Mouse (Mus musculus): Measurements from ENCODE around the gene Clec18a. TPM values are rescaled to one million over a fixed set of nuclear protein-coding genes. Genes with fewer than 3 reads are reported as not detected.

The Clec18a gene
- polyA plus RNA-seq, 1 experiment: 0.88 TPM

- Histone ChIP-seq H3K27ac (ENCODE audit: insufficient read depth, low read depth, low read length) (no peak overlapping the region), H3K4me3 (ENCODE audit: insufficient read depth, low read depth, low read length) (no peak overlapping the region), H3K4me1 (ENCODE audit: control insufficient read depth, insufficient read depth, low read length) (no peaks in the 10 kb centered on the region), H3K27me3 (replicated peaks; ENCODE audit: control insufficient read depth, insufficient read depth, low read length) (no peaks in the 10 kb centered on the region), H3K36me3 (ENCODE audit: control insufficient read depth, insufficient read depth, low read length) (no peaks in the 10 kb centered on the region)
- TF ChIP-seq CTCF (conservative IDR thresholded peaks at IDR 0.05; ENCODE audit: insufficient read depth, insufficient read length, low read depth, low read length) (no peak), POLR2A (IDR thresholded peaks at IDR 0.05; ENCODE audit: low read depth, low read length) (no peak)
- DNase-seq: no peak
- 48% methylated on average over 10 of the region's 10 CpGs for WGBS
These were observed 24.8 kb downstream of the Clec18a start for GRCm38 (mm10) chr8:111067439-111067838.

DNA sequence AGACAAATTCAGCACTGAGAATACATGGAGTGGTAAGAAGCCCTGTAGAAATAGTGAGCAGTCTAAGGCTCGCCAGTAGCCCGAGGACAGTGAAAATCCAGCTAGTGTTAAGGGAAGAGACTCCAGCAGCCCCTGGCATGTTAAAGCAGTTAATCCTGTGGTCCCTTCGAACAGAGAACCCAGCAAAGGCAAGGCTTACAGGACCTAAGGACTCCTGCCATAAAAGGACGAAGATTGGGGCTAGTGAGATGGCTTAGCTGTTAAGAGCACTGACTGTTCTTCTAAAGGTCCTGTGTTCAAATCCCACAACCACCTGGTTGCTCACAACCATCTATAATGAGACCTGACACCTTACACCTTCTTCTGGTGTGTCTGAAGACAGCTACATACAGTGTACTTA lies 25.9 kb downstream of the Clec18a start:
- no peaks in the 10 kb centered on the region for H3K36me3 ChIP-seq (ENCODE audit: control insufficient read depth, insufficient read depth, low read length)
- no peak for DNase-seq
- TF ChIP-seq POLR2A (IDR thresholded peaks at IDR 0.05; ENCODE audit: low read depth, low read length) (no peak), CTCF (conservative IDR thresholded peaks at IDR 0.05; ENCODE audit: insufficient read depth, insufficient read length, low read depth, low read length) (no peak)
- no peaks in the 10 kb centered on the region for H3K27me3 ChIP-seq (replicated peaks; ENCODE audit: control insufficient read depth, insufficient read depth, low read length)
- no peak overlapping the region for H3K4me3 ChIP-seq (ENCODE audit: insufficient read depth, low read depth, low read length)
- WGBS: 82% methylated on average over 4 of the region's 4 CpGs
- no peak overlapping the region for H3K27ac ChIP-seq (ENCODE audit: insufficient read depth, low read depth, low read length)
- no peaks in the 10 kb centered on the region for H3K4me1 ChIP-seq (ENCODE audit: control insufficient read depth, insufficient read depth, low read length)

DNA sequence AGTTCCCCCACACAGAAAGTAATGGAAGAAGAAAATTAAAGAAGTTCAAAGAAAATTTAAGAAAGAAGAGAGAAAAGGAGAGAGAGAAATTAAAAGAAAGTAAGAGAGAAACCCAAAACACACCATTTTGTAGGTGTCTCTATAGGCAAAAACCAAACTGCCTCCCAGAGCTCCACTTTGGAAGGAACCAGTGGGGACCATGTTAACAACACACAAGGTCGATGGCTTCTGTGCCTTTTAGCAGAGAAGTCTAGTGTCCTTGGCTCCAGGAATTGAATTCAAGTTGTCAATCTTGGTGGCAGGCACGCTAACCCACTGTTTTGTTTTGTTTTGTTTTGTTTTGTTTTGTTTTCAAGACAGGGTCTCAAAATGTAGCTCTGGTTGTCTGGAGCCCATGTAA lies 29.3 kb downstream of the Clec18a start:
- Histone ChIP-seq H3K36me3 (ENCODE audit: control insufficient read depth, insufficient read depth, low read length) (no peaks in the 10 kb centered on the region), H3K27ac (ENCODE audit: insufficient read depth, low read depth, low read length) (no peak overlapping the region), H3K4me1 (ENCODE audit: control insufficient read depth, insufficient read depth, low read length) (no peaks in the 10 kb centered on the region), H3K4me3 (ENCODE audit: insufficient read depth, low read depth, low read length) (no peak overlapping the region), H3K27me3 (replicated peaks; ENCODE audit: control insufficient read depth, insufficient read depth, low read length) (no peaks in the 10 kb centered on the region)
- TF ChIP-seq POLR2A (IDR thresholded peaks at IDR 0.05; ENCODE audit: low read depth, low read length) (no peak), CTCF (conservative IDR thresholded peaks at IDR 0.05; ENCODE audit: insufficient read depth, insufficient read length, low read depth, low read length) (no peak)
- DNase-seq: no peak
- 68% methylated on average over 2 of the region's 2 CpGs for WGBS

- Histone ChIP-seq H3K27ac (ENCODE audit: insufficient read depth, low read depth, low read length) (no peak overlapping the region), H3K27me3 (replicated peaks; ENCODE audit: control insufficient read depth, insufficient read depth, low read length) (no peaks in the 10 kb centered on the region), H3K4me1 (ENCODE audit: control insufficient read depth, insufficient read depth, low read length) (peaks cover 1% of the 10 kb centered on the region; the same call in 1 of the 2 replicates), H3K4me3 (ENCODE audit: insufficient read depth, low read depth, low read length) (peak overlapping the region; percentile 52), H3K36me3 (ENCODE audit: control insufficient read depth, insufficient read depth, low read length) (no peaks in the 10 kb centered on the region)
- 27% methylated on average over 27 of the region's 27 CpGs for WGBS
- peak; percentile 86 for DNase-seq
- TF ChIP-seq POLR2A (IDR thresholded peaks at IDR 0.05; ENCODE audit: low read depth, low read length): no peak
- TF ChIP-seq CTCF (conservative IDR thresholded peaks at IDR 0.05; ENCODE audit: insufficient read depth, insufficient read length, low read depth, low read length): no peak
These were observed 30.0 kb downstream of the Clec18a start for GRCm38 (mm10) chr8:111062072-111062757.

DNA sequence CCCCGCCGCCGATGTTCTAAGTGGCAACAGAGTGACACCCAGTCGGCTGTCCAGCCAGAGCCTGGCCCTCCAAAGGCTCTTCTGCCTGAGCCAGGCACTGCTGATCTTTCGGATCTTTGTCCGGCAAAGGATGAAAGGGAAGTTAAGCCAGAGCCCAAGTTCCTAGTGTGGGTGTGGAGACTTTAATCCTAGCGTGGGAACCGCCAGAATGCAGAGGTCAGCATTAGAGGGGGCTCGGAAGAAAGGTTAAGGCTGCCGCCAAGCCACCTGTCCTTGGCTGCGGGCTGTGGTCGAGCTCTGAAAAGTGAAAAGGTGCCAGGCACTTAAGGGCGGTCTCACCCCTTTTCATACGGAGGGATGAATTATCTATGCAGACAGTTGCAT lies 30.5 kb downstream of the Clec18a start:
- 20% methylated on average over 14 of the region's 14 CpGs for WGBS
- H3K4me3 ChIP-seq (ENCODE audit: insufficient read depth, low read depth, low read length): peak overlapping the region; percentile 52
- DNase-seq: no peak
- peaks cover 4% of the 10 kb centered on the region; the same call in 1 of the 2 replicates for H3K4me1 ChIP-seq (ENCODE audit: control insufficient read depth, insufficient read depth, low read length)
- no peaks in the 10 kb centered on the region for H3K36me3 ChIP-seq (ENCODE audit: control insufficient read depth, insufficient read depth, low read length)
- TF ChIP-seq CTCF (conservative IDR thresholded peaks at IDR 0.05; ENCODE audit: insufficient read depth, insufficient read length, low read depth, low read length) (no peak), POLR2A (IDR thresholded peaks at IDR 0.05; ENCODE audit: low read depth, low read length) (no peak)
- no peaks in the 10 kb centered on the region for H3K27me3 ChIP-seq (replicated peaks; ENCODE audit: control insufficient read depth, insufficient read depth, low read length)
- H3K27ac ChIP-seq (ENCODE audit: insufficient read depth, low read depth, low read length): no peak overlapping the region

DNA sequence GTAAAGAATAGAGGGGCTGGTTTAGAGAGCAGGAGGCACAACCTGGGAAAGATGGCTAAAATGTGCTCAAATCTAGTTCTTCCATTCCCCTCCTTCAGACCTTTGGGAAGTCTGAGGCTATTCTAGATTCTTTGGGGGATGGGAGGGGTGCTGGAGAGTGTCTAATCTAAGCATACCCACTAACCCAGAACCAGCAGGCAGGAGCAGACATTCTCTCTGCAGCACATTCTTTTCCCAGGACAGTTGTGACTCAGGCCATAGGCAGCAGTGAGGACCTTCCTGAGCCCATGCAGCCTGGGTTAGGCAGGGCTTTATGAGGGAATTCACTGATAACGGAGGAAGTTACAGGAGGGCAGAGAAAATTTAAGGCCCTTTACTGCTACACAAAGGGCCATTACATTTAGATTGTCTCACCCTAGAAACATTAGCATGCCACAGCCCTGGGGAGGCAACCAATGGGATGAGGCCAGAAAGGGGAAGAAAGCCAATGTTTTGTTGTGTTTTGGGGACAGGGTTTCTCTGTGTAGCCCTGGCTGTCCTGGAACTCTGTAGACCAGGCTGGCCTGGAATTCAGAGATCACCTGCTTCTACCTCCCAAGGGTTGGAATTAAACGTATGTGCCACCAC lies 33.2 kb downstream of the Clec18a start:
- no peak for DNase-seq
- Histone ChIP-seq H3K36me3 (ENCODE audit: control insufficient read depth, insufficient read depth, low read length) (no peaks in the 10 kb centered on the region; the same call in 1 of the 2 replicates), H3K4me1 (ENCODE audit: control insufficient read depth, insufficient read depth, low read length) (peaks cover 4% of the 10 kb centered on the region; the same call in 1 of the 2 replicates), H3K4me3 (ENCODE audit: insufficient read depth, low read depth, low read length) (no peak overlapping the region), H3K27ac (ENCODE audit: insufficient read depth, low read depth, low read length) (no peak overlapping the region), H3K27me3 (replicated peaks; ENCODE audit: control insufficient read depth, insufficient read depth, low read length) (no peaks in the 10 kb centered on the region)
- WGBS: 63% methylated on average over 2 of the region's 2 CpGs
- TF ChIP-seq POLR2A (IDR thresholded peaks at IDR 0.05; ENCODE audit: low read depth, low read length) (no peak), CTCF (conservative IDR thresholded peaks at IDR 0.05; ENCODE audit: insufficient read depth, insufficient read length, low read depth, low read length) (no peak)

DNA sequence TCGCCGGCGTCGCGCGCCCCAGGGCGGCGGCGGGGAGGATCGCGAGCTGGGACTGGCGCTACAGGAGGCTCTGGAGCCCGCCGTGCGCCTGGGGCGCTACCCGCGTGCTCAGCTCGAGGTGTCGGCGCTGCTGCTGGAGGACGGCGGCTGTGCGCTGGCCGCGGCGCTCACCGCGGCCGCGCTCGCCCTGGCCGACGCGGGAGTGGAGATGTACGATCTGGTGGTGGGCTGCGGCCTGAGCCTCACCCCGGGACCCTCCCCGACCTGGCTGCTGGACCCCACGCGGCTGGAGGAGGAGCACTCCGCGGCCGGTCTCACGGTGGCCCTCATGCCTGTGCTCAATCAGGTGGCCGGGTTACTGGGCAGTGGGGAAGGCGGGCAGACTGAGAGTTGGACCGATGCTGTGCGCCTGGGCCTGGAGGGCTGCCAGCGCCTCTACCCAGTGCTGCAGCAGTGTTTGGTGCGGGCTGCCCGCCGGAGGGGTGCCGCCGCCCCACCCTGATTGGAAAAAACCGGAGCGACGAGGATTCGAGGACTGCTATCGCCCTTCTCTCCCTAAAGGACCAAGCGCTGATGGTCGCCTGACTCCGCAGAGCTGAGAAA lies 35.4 kb downstream of the Clec18a start:
- H3K27ac ChIP-seq (ENCODE audit: insufficient read depth, low read depth, low read length): peak overlapping the region; percentile 72; the same call in 1 of the 2 replicates
- H3K36me3 ChIP-seq (ENCODE audit: control insufficient read depth, insufficient read depth, low read length): no peaks in the 10 kb centered on the region; the same call in 1 of the 2 replicates
- DNase-seq: peak; percentile 62
- peak overlapping the region; percentile 99 for H3K4me3 ChIP-seq (ENCODE audit: insufficient read depth, low read depth, low read length)
- no peaks in the 10 kb centered on the region for H3K27me3 ChIP-seq (replicated peaks; ENCODE audit: control insufficient read depth, insufficient read depth, low read length)
- under 1% methylated on average over 58 of the region's 63 CpGs for WGBS
- no peak for TF ChIP-seq CTCF (conservative IDR thresholded peaks at IDR 0.05; ENCODE audit: insufficient read depth, insufficient read length, low read depth, low read length)
- no peak for TF ChIP-seq POLR2A (IDR thresholded peaks at IDR 0.05; ENCODE audit: low read depth, low read length)
- peaks cover 4% of the 10 kb centered on the region; the same call in 1 of the 2 replicates for H3K4me1 ChIP-seq (ENCODE audit: control insufficient read depth, insufficient read depth, low read length)
